Mouse (Mus musculus): Measurements from ENCODE around the gene Ccdc3. TPM values are rescaled to one million over a fixed set of nuclear protein-coding genes. Genes with fewer than 3 reads are reported as not detected.

The Ccdc3 gene
- total RNA-seq, 2 experiments from 2014 or later: 15.9 to 16.7 TPM

DNA sequence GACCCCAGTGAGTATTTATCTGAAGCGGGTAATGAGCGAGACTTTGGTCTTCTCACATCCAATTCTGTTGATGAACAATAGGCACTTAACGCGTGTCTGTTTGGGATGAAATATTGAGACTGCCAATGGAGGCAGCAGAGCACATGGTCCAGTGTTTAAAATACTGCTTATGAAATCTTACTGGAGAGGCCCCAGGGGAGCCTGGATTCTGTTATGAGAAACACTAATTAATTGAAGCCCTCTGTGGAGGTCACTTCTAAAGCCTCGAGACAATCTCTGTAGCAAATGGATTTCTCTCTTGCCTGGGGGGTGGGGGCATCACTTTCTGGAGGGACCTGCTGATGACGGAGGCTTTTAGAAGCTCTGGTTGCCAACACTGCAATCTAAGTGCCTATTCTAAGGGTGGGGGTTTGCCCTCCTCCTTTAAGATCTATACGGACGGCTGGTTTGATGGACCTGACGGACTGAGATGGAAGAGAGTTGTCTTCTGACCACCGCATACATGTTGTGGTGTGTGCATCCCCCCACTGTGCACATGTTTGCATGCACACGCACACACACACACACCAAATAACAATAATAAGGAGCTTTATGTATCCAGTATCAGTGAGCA, 22.8 kb downstream of the Ccdc3 start:
- no peak for DNase-seq (ENCODE audit: low spot score in 2 of 2)

DNA sequence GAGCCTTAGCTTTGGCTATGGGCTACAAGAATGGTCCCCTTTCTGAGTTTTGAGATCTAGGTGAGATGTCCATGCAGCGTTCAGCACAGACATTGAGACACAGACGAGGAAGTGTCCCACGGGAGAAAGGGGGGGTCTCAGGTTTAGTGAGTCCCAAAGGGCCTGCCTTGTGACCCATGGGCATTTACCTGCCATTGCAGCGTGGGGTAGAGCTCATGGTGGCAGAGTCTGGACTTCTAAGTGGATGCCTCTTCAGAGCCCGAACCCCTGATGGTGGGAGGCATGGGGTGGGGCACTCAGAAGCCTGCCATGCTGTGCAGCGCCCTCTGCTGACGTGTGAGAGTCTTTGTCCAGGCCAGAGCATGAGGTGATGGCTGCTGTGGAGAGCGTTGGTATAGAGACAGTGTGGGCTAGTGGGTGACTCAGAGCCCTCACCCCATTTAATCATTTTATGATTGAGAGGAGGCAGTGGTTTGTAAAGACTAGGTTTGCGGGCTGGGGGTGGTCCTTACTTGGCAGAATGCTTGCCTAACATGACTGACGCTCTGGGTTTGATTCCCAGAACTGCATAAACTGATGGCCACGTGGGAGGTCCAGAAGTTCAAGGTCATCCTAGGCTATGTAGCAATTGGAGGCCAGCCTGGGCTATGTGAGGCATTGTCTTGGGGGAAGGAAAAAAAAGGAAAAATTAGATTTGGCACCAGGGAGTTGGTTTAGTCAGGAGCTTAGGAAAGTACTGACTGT, 23.6 kb downstream of the Ccdc3 start:
- DNase-seq (ENCODE audit: low spot score in 2 of 2): no peak

DNA sequence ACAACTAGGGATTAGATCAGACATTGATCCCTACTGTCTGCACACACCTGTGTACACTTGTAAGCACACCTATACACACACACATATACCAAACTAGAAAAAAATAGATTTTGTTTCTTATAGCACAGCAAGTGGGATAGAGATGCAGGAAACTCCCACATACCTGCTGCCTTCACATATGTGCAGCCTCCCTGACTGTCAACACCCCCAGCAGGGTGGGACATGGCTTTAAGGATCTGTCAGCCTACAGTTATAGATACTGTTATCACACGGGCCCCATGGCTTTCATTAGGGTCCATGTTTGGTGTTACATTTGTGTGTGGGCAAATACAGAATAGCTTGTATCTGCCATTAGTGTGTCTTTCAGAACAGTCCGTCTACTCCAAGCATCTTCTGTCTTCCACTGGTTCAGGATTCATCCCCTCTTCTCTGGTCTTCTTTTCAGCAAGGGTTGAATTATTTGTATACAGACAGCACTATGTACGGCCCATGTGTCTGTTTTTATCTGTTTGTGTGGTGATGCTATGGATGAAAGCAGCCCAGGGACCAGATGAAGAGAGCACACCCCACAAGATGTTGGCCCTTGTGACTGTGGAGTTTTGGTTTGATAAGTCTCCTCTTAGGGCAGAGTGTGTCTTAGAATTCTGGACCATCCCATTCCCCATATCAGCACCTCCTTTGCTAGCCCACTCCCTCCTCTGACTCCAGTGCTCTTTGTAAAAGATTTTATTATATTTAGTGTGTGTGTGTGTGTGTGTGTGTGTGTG, 24.5 kb downstream of the Ccdc3 start:
- peak; percentile 41 to 58 for DNase-seq (ENCODE audit: low spot score in 2 of 2)

DNA sequence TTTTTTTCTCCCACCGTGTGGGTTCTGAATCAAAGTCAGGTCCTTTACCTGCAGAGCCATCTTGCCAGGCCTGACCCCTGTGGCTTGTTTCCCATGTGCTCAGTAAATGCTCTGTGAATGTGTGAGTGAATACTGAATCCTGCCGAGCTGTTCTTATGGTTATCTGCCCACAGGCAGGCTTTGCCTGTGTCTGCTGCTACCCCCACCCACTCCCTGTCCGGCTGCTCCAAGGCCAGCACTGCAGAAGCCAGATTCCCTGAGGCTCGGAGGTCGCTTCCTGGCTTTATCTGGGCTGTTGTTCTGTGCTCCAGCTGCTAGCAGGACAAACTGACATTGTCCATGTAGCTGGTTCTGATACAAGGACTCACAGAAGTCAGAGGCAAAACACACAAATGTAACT, 25.2 kb downstream of the Ccdc3 start:
- DNase-seq (ENCODE audit: low spot score in 2 of 2): no peak

DNA sequence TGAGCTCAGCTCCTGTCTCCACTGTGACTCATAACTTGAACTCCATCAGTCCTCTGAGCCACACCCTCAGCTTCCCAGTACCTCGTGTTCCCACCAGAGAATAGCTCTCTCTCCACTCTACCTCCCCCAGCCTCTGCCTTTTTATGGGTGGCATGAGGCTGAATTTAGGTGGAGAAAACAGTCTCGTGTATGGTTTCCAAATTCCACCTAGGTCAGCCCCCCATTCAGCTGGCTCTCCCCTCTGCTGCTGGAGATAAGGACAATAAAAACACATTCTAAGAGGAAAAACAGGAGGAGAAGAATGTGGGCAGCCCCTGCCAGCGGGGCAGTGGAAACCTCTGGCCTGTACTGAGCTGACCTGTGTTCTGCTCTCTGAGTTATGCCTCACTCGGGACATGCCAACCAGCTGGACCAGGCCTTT, 28.4 kb downstream of the Ccdc3 start:
- DNase-seq (ENCODE audit: low spot score in 2 of 2): peak; percentile 17 to 33

DNA sequence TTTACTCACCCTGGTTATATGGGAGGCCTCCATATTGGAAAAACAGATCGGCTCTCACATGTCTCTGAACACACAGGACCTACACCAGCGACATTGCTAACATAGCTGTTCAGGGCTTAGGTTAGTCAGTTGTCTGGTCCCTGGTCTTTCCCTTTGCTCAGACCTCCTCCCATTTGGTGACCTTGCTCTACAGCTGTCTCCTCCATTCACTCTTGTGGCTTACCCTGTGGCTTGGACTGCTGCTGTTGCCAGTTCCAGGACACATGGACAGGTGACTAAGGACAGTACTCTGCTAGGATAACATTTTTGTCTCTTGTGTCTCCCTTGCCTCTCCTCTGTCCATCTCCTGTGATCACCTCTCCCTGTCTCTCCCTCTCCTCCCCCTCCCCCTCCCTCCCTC, 29.2 kb downstream of the Ccdc3 start:
- DNase-seq (ENCODE audit: low spot score in 2 of 2): no peak

DNA sequence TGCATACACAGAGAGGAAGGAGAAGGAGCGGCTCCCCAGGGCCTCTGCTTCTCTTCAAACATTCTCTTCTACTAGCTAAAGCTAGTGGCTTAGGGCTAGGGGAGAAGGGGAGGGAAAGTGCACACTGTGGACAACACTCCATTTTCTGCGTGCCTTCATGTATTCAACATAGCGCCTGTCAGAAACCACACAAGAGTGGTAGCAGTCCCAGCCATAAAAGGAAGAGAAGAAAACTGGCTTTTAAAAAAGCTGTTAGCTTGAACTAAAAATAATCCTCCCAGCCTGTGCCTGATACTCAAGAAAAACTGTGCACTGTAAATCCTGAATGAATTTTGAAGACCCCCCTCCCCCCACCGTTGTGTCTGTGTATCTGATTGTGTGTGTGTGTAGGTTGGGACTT, 33.2 kb downstream of the Ccdc3 start:
- no peak for DNase-seq (ENCODE audit: low spot score in 2 of 2)

DNA sequence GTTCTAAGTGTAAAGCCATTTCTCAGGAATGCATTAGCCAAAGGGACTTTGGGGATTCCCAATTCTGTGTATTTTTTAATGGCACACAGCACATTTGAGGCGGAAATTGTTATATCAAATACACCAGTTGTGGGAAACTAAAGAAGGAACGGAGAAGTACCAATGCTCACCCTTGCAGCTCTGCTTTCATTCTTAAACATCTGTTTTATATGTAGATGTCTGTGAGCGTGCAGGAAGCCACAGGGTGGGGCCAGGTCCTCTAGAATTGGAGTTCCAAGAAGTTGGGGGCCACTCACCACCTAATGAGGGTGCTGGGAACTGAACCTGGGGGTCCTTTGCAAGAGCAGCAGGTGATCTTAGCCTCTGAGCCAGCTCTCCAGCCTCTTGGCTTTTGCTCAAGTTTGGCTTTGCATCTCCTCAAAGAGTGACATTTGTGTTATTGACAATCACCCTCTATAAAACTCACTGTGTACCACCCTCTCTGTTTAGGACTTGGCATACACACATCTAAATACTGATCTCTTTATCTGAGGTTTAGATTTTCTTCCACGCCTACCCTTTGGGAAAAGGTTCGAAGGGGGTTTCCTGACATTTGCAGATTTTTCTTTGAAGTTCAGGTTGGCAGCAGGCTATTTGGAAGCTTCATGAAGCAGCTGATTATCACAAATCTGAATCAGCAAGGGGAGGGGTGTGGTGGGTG, 33.9 kb downstream of the Ccdc3 start:
- no peak for DNase-seq (ENCODE audit: low spot score in 2 of 2)

DNA sequence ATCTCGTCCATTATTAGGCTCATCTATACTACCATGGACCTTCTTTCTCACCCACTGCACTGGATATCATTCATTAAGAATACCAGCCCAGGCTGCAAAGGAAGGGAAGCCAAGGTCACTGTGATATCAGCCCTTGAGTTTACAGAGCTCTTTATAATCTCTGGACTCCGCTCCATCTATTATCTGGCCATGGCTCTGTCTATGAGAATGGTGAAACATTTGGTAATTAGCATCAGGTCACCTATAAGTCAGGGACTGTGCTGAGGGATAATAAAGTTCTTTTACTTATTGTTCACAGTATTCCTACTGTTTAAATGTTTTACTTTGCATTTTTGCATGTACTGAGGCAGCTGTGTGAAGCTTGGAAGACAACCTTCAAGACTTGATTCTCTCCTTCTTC, 35.2 kb downstream of the Ccdc3 start:
- no peak for DNase-seq (ENCODE audit: low spot score in 2 of 2)

DNA sequence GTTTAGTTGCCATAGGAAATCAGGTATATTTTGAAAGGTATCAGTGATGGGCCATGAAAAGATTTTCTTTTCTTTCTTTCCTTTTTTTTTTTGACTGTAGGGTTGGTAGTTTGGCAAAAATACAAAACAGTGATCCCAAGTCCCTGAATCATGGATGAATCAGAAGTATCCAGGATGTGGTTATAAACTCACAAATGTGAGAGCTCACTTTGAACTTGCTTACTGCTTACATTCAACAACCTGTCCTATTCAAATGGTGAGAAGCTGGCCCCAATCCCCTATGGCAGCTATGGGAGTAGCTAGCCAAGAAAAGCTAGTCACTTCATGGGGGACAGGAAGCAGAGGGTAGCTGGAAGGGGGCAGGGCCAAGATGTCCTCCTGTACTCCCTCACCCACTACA, 37.1 kb downstream of the Ccdc3 start:
- no peak for DNase-seq (ENCODE audit: low spot score in 2 of 2)

DNA sequence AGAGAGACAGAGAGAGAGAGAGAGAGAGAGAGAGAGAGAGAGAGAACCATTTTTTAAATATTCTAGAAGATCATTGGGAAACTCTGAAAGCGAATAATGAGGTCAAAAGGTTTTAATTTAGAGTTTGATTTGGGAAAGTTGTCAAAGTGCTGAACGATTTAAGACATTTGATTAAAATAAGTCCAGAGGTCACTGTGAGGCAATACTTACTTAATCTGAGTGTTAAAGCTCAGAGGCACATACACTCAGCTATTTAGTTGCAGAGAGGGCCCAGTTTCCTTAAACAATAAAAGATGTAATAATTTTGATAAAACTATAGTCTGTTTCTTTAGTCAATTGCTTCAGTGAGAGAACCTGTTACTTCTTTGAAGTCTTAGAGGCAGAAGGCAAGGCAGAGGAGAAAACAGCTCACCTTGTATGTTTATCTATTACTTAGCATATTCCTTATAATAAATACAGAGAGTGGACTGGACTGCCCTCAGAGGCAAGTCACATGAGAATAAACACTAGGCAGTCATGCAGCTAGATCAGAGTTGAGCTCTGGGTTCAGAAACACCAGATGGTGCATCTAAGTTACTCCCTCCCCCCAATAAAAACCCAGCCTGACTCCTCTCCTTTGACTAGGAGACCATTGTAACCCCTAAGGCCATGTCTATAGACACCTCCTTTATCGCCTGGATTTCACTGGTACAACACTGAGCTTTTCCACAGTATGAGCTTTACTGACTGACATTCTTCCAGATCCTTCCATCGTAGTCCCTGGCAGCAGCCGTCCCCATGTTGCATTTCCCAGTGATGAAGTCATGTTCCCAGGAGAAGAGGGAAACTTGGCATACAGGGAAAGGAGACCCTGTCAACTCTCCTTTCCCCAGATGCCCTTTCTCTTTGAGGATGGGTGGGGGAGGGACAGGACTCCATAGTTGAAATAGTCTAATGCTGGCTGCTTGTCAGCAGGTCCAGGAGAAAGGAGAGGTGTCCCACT, 44.2 kb downstream of the Ccdc3 start:
- DNase-seq (ENCODE audit: low spot score in 2 of 2): no peak

DNA sequence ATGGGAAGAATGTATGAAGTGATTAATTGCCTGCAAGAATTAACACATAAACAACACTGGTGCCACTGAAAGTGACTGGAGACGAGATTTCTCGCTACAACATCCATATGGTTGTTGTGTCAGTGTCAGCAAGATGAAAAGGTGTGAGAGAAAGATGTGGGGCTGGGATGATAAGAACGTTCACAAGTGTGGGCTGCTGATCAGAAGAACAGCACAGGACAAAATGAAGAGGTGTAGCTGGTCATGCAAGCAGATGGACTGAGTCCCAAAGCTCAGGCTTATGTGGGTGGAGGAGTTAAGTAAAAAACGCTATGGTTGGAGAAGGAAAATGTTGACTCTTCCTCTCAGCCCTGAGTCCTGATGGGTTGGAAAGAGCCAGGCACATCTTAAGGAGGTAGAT, 46.6 kb downstream of the Ccdc3 start:
- peak in 1 of 2 experiments; percentile 48 for DNase-seq (ENCODE audit: low spot score in 2 of 2)

DNA sequence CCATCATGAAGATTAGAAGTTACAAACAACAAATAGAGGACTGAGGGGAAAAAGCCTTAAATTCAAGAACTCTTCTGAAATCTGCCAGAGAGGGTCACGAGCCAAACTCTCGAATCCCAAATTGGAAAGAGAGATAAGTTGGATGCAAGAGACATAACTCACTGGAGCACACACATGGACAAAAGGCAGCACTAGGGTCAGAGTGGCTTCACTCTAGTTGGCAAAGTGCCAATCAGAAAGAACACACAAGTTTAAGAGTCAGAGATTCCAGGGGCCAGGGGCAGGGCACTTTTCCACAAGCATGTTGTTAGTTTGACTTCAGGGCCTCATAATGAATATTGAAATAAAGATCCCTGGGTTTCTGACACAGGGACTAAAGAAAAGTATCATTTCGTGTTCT, 48.1 kb downstream of the Ccdc3 start:
- DNase-seq (ENCODE audit: low spot score in 2 of 2): no peak

DNA sequence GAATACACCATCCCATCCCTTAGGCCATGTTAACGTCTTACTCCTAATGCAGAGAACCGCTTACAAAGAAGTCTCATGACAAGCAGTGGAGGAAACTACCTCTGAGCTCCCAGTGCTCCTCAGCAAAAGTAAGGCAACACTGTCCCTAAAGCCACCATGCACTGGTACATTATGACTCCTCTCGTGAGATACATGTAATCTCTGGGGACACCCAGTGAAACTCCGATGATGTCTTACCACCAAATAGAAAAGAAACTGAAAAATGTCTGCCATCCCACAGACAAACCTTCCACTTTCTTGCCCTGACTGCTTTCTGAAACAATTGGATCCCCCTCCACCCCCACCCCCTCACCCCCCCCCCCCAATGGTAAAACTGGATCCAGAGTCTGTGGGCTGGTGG, 54.6 kb downstream of the Ccdc3 start:
- DNase-seq (ENCODE audit: low spot score in 2 of 2): no peak

DNA sequence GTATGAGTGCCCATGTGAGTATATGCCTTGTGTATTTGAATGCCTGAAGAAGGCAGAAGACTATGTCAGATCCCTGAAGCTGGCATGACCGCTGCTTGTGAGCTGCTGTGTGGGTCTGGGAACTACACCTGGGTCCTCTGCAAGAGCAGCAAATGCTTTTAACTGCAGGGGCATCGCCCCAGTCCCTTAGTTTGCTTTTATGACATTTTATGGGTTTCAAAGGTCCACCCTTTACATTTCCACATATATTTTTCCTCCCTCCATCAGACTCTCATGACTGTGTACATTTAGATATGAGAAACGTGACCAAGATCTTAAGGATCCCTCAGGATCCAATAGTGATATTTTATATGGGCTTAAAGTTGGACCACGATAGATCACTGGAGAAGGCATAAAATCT, 55.5 kb downstream of the Ccdc3 start:
- DNase-seq (ENCODE audit: low spot score in 2 of 2): no peak

DNA sequence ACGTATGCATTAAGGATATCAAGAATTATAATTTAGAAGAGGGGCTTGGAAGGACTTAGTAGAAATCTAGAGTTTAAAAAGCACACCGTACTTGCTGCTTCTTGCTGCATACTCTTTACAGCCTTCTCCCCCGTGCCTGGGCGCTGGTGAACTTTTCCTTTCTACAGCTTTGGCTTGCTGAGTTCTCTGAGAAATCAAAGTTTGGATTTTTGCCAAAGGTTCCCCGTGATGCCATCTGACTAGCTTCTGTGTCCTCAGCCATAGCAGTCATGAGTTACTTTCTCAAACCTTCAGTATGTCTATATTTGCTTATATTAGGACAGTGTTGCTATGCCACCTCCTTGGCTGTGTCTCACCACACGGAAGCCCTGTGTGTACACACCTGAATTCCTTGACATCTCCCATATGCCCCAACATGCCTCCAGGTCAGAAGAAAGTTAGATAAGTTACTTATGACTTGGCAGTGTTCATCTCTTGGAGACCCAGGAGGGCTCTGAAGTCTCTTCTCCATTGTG, 57.2 kb downstream of the Ccdc3 start:
- no peak for DNase-seq (ENCODE audit: low spot score in 2 of 2)

DNA sequence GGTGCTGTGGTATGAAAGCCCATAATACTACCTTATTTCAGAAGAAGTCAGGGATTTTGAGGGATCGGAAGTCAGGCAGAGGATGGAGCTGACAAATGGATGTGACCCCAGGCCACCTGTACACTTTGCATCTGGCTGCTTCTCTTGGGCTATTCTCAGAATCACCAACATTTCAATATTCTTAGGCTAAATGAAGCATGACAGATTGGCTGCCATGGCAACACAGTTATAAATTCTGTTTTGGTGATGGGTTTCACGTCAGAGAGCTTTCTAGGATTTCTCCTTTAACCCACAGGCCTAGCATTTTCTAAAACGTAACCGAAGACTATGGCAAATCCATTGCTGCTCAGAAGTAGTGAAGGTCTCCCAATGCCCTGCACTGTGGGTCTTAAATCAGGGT, 59.9 kb downstream of the Ccdc3 start:
- DNase-seq (ENCODE audit: low spot score in 2 of 2): no peak

DNA sequence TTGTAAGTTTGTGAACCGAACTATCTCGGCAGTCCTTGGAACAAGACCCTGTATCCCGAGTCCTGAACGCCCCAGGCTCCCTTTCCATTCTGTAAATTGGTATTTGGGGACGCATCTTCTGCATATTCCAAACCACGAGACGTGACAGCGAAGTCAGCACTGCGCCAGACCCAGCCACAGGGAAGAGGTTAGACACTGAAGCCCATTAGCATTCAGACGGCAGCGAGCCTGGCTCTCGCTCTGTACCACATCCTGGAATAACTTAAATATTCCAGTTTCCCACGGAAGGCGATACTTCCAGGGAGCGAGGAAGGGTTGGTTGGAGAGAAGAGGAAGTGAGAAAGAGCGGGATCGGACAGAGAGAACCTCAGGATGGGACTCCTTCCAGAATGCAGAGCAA, 61.7 kb downstream of the Ccdc3 start:
- DNase-seq (ENCODE audit: low spot score in 2 of 2): no peak

DNA sequence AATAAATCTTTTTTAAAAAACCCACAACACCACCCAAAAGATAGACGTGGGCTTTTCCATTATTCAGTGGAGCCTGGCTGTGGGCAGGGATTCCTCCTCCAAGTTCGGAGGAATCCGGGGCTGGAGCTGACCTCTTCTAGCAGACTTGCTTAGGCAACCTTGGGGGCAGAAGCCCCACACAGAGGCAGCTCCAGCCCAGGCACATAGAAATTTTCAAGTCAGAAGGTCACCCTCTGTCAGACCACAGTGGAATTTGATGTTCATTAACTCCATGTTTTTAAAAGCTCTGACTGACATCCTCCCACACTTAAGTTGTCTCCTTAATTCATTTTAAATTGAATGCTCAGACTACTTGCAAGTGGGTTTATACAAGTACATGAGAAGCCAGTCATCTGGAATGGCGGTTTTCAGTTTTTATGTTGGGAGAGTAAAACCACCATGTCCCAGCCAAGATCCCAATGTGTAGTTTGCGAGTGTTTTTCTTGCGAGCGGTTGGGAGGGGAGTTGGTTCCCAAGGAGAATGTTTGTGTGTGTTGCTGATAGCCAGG, 63.3 kb downstream of the Ccdc3 start:
- DNase-seq (ENCODE audit: low spot score in 2 of 2): no peak

DNA sequence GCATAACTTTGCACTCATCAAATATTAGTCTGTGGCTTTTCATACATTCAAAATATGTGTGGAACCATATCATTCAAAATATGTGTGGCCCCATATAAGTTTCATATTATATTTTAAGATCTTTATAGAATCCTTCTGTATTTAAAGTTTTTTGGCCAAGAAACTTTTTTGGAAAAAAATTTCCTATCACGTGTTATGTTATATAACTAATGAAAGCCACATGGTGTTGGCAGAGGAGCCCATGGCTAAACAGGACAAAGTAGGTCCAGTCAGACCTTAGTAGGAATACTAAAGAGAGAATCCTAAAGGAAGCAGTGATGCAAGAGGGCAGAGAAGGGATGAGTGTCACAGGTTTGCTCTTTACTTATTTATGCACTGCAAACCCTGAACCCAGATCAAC, 65.6 kb downstream of the Ccdc3 start:
- DNase-seq (ENCODE audit: low spot score in 2 of 2): no peak

All from left cerebral cortex, adult 18-20 months (tissue).